Mouse (Mus musculus) liver, adult 2 months (tissue): ENCODE measurements around the gene Lrrc8b. TPM values are rescaled to one million over a fixed set of nuclear protein-coding genes. Genes with fewer than 3 reads are reported as not detected.

Source experiments
- DNase-seq: peaks from one replicate; pipeline ENCODE4 v3.0.0-alpha.2; 2011; ENCODE audit warnings: low read depth, low spot score; ENCODE audit errors: extremely low read depth
- H3K27ac ChIP-seq: fragments of 200-500 bp; replicated peaks from 2 replicates; pipeline ENCODE4 v1.5.1; 2012; ENCODE audit warnings: low read depth, mild to moderate bottlenecking, control low read depth, inconsistent platforms, low read length; ENCODE audit not compliant: insufficient read depth
- H3K27me3 ChIP-seq: fragments of 200-500 bp; 2 replicates; pipeline ENCODE4 v1.6.1; 2012; ENCODE audit warnings: mild to moderate bottlenecking, moderate library complexity, low read length, inconsistent platforms; ENCODE audit not compliant: control insufficient read depth, insufficient read depth
- H3K36me3 ChIP-seq: fragments of 200-500 bp; 2 replicates; pipeline ENCODE4 v1.6.1; 2012; ENCODE audit warnings: low read length, inconsistent platforms; ENCODE audit not compliant: control insufficient read depth, insufficient read depth
- H3K4me1 ChIP-seq: fragments of 200-500 bp; 2 replicates; pipeline ENCODE4 v1.6.1; 2011; ENCODE audit warnings: low read length; ENCODE audit not compliant: control insufficient read depth, insufficient read depth
- H3K4me3 ChIP-seq: fragments of 200-500 bp; 2 replicates; pipeline ENCODE4 v1.5.1; 2011; ENCODE audit warnings: low read depth, mild to moderate bottlenecking, control low read depth, low read length, moderate library complexity; ENCODE audit not compliant: insufficient read depth
- H3K79me2 ChIP-seq: fragments of 200-500 bp; 2 replicates; pipeline ENCODE4 v1.6.1; 2012; ENCODE audit warnings: inconsistent platforms, mild to moderate bottlenecking, low read length, moderate library complexity; ENCODE audit not compliant: control insufficient read depth, insufficient read depth
- H3K9ac ChIP-seq: fragments of 200-500 bp; 2 replicates; pipeline ENCODE4 v1.6.1; 2012; ENCODE audit warnings: low read depth, mild to moderate bottlenecking, control low read depth, inconsistent platforms, low read length
- CTCF ChIP-seq: fragments of 200-500 bp; IDR thresholded peaks from 2 replicates; pipeline ENCODE4 v1.5.1; 2011; ENCODE audit warnings: low read depth, low read length, control low read depth
- POLR2A ChIP-seq: fragments of 200-500 bp; IDR thresholded peaks from 2 replicates; pipeline ENCODE4 v1.6.1; 2011; ENCODE audit warnings: low read length, control low read depth; ENCODE audit not compliant: insufficient read depth; ENCODE audit errors: extremely low read depth
- WGBS: fragments of 180-500 bp; shearing (Covaris S2); methylation state at CpG from one replicate; pipeline ENCODE4 v1.1.7; 2018; 5-methylcytosine and 5-hydroxymethylcytosine counted together
- polyA plus RNA-seq: library from polyadenylated mRNA; depleted of rRNA; stranded (reverse); fragments of >200 nt; gene quantifications from 2 replicates; pipeline ENCODE4 v1.2.3, GENCODE M21; 2012; rRNA removed
- total RNA-seq: library from RNA; depleted of rRNA; stranded (reverse); fragments of >200 nt; gene quantifications from 2 replicates; pipeline ENCODE4 v1.2.3, GENCODE M21; 2014; rRNA removed

Lrrc8b gene
- total and polyA plus RNA-seq, 2 experiments = 0.42 to 0.65 TPM

- Histone ChIP-seq H3K4me1 (no peaks in the 10 kb centered on the region), H3K9ac (no peak overlapping the region), H3K27me3 (no peaks in the 10 kb centered on the region), H3K36me3 (no peaks in the 10 kb centered on the region), H3K27ac (no peak overlapping the region), H3K4me3 (no peak overlapping the region), H3K79me2 (no peaks in the 10 kb centered on the region; the same call in 1 of the 2 replicates)
- DNase-seq = no peak
- 53% methylated on average over 11 of the region's 11 CpGs for WGBS
- TF ChIP-seq POLR2A (no peak), CTCF (no peak)
These were observed 121.6 kb downstream of the Lrrc8b start for GRCm38 (mm10) chr5:105537101-105537723.

Other genes starting within 250 kb of the Lrrc8b start
- gene Gbp10, start 176.2 kb upstream of the Lrrc8b start, total RNA-seq = 15.1 and 30.6 TPM in 2 replicates
- 9.0 and 12.6 TPM in 2 replicates for gene Gbp10, start 176.2 kb upstream of the Lrrc8b start, polyA plus RNA-seq
- gene Gm43302, start 122.1 kb upstream of the Lrrc8b start, total RNA-seq = 3.0 and 4.6 TPM in 2 replicates
- gene Gm43302, start 122.1 kb upstream of the Lrrc8b start, polyA plus RNA-seq = 3.4 and 5.3 TPM in 2 replicates
- gene Gbp6, start 122.1 kb upstream of the Lrrc8b start, total RNA-seq = 12.4 and 12.8 TPM in 2 replicates
- gene Gbp6, start 122.1 kb upstream of the Lrrc8b start, polyA plus RNA-seq = 5.1 and 5.2 TPM in 2 replicates
- gene Lrrc8c, start 103.6 kb downstream of the Lrrc8b start, total RNA-seq = 2.1 and 3.3 TPM in 2 replicates
- 1.5 and 1.8 TPM in 2 replicates for gene Lrrc8c, start 103.6 kb downstream of the Lrrc8b start, polyA plus RNA-seq